Mouse (Mus musculus) urinary bladder, postnatal 25 days (tissue): ENCODE measurements around the gene E2f6.

Experiments used
- DNase-seq: peaks from one replicate; pipeline ENCODE4 v3.0.0; 2022; ENCODE audit warnings: low spot score

The E2f6 gene

DNA sequence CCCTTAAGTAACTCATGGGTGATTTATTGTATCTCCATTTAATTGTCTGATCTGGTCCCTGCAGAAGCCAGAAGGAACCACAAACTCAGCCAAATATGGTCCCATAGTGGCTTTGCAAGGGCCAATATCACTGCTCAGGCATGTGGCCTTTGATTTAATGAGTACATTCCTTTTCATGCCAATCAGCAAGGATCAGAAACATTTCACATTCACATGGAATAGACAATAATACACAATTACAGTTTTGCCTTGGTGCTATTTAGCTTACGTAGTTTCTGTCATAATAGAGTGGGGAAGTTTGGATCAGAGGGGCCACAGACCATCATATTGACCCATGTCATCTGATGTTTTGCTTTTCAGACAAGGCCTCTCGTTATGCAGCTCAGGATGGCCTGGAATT is 37.7 kb downstream of the E2f6 start:
- no peak for DNase-seq

DNA sequence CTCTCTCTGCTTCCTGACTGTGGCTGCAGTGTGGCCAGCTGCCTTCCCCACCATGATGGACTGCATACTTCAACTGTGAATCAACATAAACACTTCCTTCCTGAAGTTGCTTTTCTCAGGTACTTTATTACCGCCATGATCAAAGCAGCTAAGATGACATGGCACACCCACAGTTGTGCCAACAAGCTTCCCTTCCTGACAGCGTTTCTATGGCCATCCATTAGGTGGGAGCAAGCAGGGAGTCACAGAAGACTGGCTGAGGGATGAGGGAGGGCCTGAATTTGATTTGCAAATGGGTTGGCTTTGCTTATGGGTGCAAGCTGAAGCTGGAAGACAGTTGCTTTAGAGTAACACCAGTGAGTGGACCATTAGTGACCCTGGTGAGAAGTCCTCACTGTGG is 39.1 kb downstream of the E2f6 start:
- DNase-seq, result no peak

DNA sequence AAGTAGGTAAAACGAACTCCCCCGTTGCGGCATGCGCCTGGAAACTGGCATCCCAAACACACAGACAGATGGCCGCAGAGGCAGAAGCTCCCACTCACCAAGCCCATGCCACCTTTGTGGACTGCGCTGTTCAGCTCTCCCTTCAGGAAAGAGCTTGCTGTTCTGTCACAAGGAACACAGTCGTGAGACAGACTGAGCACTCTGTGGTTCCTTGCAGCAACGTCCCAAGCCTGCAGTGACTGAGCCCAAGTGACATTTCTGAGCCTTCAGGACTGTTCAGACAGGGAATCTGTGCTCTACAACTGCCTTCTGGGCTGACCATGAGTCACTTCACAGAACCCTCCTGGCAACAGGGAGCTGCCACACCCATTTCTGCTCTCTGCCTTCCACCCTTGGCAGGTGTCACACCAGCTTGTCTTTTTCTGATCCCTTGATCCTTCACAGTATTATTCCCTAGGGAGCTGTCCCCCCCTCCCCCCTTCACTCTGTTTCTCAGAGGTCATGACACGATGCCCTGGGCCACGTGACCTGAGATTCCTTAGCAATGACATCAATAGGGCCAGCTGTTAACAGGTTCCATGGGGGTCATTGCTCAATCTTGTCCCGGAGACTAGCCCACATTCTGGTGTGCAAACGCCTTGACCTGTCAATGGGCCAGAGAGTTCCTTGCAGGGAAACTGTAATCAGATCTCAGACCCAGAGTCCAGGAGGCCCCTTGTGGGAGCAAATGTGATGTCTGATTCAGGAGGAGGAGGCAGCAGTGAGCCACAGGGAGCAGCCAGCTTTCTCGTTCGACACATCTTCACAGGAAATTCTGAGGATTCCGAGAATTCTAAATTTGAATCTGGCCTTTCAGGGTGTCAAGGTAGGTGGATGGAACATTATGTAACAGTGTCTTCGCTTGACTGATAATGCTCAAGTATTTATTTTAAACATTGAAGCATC is 39.9 kb downstream of the E2f6 start:
- peak; percentile 52 for DNase-seq

DNA sequence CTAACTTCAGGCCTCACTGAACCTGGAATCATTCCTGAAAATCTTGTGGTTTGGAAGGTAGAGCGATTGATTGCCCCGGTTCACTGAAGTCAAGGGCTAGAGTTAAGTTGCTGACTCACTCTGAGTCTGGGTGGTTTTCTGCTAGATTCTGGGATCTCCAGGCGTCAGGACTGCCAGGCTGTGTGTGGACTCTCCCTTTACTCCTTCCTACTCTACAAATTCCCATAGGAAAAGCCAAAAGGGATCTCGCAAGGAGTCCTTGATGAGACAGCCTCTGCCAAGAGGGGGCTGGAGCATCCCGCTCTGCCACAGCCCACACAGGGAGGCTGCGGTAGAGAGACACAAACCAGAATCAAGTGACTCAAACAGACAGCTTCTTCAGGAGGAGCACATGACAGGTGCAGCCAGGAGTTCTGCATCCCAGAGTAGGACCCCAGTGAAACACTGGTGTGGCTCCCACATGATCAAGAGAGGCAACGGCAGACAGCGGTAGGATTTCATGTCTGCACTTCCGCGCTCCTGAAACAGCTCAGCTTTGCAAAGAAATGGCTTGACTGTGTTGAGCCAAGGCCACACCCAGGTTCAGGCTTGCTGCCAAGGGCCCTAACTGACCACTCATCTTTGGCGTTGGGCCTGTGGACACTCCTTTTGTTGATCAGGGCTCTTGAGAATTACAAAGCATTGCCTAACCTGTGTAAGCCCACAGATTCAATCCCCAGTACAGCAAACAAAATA is 42.8 kb downstream of the E2f6 start:
- peak; percentile 65 for DNase-seq

DNA sequence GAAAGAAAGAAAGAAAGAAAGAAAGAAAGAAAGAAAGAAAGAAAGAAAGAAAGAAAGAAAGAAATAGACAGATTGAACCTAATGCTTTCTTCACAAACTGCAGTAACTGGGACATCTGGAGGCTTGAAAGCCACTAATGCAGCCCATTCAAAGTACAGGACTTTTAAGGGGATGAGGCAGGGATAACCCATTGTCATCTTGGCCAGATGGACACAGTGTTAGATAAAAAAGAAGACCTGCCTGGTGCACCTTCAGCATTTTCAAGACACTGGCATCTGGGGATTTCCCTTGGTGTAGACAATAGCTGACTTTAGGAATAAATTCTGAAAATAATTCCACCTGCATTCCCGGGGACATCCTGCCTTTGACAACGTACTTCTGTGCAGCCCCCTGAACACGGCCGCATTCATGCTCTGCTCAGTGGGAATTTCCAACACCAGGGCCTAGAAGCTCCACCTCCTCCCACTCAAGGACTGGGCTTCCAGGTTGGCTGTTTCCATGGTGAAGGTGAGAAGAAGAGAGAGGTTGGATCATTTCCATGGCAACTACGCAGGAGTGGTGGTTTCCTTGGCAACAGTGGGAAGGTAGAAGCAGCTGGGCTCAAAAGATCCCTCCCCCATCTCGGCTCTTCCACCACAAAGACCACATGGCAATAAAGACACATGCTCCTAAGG is 45.0 kb downstream of the E2f6 start:
- no peak for DNase-seq

DNA sequence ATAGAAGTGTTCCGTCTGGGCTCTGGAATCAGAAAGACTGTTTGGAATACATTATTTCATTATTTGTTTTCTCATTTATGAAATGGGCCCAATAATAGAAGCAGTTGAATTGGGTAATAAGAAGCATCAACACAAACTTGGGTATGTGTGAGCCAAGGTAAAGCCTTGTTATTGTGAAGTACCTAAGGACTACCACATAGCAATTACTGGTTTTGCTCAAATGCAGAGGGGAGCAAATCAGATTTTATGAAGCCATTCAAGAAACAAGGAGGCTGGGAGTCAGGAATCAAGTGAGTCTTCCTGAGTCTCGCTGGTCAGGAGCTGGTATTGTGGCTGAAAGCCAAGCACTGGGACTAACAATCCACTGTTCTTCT is 45.5 kb downstream of the E2f6 start:
- no peak for DNase-seq

DNA sequence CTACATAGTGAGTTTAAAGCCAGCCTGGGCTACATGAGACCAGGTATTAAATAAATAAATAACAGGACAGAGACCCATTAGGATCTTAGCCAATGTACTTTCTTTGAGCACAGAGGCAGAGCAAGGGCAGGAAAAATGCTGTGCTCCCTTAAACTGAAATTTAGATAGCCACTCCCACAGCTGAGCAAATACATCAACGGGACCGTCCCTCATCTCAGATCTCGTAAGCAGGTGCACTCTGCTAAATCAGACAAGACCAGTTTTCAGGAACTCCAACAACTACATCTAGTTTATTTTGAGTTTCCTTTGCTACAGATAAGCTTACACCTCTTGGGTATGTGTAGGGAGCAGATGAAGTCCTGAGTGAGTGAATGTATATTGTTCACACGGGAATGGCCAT is 47.3 kb downstream of the E2f6 start:
- no peak for DNase-seq

DNA sequence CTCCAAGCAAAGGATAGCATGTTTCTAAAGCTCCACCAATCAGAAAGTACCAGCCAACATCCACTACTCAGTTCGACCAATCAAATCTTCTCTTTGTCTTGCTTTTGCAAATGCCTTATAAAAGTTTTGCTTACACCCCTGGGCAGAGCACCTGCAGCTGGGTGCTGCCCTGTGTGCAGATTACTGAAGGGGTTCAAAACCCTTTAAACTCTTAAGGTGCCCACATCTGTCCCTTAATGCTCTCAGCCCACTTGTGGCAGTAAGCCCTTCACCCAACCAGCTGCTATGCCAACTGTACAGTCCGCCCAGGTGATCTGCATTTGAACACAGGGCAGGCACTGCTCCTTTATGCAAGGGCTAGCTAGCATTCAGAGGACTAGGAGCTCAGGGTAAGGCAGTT is 49.0 kb downstream of the E2f6 start:
- no peak for DNase-seq

DNA sequence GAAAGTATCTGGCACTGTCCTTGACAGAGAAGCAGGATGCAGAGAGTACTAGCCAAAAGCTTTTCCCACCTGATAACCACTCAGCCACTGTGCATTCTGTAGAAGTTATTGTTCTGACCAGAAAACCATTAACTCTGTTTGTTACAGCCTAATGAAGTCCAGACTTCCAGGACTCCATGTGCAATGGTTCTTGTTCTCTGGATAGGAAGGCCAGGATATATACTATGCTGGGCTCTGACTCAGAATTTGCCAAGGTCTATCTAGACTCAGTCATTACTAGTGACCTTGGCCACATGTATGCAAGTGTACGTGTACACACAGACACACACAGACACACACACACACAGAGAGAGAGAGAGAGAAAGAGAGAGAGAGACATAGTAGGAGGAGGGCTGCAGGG is 49.8 kb downstream of the E2f6 start:
- no peak for DNase-seq

DNA sequence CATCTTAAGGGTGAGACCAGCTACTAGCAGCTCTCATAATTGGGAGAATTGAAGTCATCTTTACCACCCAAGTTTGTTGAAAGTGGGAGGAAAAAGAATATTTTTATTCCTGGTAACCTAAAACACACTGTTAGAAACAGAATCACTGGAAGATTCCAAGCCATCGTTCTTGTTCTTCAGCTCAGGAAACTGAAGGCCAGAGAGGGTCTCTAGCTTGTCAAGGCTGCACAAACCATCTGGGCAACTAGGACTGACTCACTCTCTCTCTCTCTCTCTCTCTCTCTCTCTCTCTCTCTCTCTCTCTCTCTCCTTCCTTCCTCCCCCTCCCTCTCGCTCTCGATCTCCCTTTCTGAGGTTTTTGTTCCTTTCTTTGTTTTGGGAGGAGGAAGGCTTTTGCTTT is 50.2 kb downstream of the E2f6 start:
- no peak for DNase-seq

DNA sequence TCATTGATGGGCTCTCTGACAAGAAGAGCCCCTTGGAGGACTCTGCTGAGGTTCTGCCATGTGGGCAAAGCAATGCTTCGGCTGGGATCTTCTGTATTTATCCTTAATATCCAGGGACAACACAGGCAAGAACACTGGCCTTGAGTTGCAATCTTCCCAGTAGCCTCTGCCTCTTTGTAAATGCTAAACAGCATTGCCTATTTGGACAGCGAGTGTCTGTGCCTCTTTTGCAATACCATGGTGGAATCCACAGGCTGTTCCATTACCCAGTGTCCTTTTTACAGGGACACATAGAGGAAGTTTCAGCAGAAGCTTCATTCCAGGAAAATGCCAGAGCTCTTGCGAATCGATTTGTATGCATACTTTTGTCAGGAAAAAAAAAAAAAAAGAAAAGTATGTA is 53.7 kb downstream of the E2f6 start:
- DNase-seq, result no peak

DNA sequence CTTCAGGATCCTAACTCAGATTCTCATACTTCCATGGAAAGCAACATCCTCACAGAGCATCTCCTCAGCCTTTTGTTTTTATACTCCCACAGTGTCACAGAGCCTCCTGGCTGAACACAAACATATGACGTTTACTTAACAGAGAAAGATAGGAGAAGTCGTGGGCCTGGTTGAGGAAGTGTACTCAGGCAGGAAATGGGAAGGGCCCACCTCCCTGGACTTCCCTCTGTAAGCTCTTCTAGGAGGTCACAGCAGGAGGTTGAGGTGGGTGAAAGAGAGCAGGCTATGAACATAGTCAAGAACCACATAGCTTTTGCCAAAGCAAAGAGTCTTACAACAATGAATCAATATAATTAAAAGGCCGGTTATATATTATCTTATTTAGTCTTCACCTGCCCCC is 55.1 kb downstream of the E2f6 start:
- DNase-seq, result no peak

DNA sequence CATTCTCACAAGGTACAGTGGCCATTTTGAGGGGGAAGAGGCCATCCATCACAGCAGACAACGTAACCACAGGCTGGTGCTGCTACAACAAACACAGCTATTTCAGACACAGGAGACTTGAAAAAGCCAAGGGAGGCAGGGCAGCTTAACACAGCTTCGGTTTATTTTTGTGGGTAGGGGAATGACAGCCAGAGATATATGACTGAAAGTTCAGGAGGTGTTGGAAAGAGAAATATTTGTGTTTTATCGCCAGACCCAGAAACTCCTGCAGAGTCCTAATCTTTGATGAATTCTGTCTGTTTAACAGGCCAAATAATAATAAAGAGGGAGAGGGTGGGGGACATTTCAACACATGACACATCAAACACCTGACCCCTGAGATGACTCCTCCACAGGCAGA is 55.7 kb downstream of the E2f6 start:
- DNase-seq, result no peak

DNA sequence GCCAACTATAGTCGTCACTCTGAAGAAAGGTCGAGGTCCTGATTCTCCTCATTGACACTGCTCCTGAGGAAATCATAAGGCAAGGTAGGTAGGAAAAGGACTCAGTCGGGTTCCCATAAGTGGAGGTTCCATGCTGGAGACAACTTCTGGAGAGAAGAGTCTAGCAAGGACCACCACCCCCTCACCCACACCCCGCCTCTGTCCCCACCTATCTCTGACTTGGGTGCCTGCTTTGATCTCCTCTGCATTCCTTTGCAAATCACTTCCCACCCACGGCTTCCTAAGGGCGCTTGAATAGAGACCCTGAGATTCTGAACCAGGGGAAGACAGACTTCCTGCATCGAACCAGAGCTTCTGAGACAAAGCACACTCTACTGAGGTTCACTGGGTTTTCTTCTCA is 56.5 kb downstream of the E2f6 start:
- no peak for DNase-seq

DNA sequence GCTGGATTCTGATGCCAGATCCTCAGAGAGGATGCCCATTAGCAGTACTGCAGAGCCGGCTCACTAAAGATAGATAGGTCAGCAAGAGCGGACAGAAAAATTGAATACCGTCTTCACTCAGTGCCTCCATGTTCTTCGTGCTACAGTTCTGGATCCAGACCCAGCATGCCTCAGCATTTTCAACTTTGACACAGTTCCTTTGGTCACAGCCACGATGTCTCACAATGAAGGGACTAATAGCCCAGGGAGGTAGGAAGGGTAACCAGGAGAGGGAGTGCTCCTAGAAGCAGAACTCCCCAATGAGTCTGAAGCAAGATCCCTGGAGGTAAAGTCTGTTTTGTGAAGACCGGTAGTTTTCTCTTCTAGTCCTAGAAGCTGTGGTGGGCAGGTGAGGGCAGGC is 57.9 kb downstream of the E2f6 start:
- DNase-seq, result no peak

DNA sequence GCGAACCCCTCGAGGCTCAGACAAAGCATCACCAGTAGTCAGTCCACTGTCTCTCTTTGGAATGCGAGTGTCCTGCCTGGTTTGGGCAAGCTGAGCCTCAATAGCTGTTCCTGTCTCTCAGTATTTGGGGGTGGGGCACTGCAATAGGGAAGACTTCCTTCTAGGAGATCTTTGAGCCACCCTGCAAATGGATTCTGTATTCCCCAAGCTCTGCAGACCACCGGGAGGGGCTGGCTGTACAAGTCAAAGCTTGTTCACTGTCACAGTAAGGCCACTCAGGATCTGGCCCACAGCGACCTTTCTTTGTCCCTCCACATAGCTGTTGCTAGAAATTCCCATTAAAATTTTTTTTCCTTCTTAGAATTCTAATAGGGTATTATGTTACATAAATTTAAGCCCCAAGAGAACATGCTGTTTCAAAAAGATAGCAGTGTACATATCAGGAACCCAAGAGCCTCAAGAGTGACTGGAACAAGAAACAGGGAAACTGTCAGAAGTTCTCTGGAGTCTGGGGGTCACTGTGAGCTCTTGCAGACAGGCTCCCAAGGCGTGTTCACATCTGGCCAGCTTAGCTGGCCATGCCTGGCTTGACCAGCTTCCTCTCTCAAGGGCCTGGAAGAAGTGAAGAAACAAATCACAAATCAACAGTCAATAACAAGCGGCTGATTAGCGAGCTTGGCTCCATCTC is 58.5 kb downstream of the E2f6 start:
- DNase-seq, result no peak

DNA sequence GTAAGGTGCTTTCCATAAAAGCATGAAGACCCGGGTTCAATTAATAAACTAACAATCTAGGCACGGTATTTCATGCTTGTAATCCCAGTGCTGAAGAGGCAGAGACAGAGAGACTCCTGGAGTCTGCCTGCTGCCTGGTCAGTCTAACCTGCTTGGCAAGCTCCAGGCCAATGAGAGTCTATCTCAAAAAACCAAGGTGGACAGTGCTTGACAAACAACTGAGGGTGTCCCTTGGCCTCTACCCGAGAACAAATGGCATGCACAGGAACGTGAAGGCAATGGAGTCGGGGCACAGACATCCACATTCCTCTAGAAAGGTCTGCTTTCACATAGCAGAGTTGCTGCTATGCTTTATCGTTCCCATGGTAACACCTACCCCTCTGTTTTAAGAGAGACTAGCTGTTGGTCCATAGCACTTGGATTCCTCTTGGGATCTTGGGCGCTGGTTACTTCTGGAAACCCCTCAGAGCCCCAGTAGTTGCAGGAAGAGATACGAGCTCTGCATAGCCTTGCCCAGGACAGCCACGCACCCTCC is 59.2 kb downstream of the E2f6 start:
- no peak for DNase-seq

DNA sequence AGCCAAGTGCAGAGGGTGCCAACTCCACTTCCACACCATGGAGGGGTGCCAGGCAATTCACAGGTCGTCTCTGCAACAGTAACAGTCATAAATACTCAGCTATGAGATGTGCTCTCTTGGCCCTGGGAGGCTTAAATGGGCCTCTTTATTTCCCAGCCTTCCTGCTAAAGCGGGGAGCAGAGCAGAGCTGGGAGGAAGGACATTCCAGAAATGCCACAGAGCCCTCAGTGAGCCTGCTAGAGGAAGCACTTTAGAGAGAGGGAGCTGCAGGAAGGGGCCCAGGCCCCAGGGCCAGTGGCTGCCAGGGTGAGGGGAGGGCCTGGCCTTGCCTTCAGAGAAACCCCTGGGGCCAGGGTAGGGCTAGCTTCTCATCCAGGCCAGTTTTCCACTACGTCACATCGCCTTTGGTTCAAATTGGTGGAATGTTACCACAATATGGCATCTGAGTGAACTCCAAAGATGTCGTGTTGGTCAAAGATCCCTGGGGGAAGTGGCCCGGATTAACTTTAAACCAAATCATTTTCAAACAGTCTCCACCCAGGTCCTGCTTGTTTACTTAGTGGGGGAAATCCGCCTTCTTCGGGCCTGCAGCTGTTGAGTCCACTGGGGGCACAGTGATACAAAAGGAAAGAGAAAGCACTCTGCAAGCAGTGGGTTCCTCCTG is 59.8 kb downstream of the E2f6 start:
- peak; percentile 19 for DNase-seq

DNA sequence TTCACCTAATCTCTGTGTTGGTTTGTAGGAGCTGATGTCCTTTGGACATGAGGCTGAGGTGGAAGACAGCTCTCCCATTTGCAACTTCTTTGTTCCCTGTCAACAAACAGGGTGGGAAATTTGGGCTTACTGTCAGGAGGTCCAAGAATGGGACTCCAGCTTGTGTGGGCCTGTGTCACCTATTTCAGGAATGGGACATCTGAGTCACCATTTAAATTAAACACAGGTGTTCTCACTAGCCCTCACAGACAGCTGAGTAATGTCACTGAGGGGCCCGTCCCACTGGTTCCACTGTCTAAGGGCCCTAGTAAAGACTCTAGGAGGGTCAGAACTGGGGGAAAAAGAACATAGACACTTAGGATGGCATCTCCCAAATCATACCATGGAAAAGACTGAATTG is 61.2 kb downstream of the E2f6 start:
- DNase-seq, result no peak

DNA sequence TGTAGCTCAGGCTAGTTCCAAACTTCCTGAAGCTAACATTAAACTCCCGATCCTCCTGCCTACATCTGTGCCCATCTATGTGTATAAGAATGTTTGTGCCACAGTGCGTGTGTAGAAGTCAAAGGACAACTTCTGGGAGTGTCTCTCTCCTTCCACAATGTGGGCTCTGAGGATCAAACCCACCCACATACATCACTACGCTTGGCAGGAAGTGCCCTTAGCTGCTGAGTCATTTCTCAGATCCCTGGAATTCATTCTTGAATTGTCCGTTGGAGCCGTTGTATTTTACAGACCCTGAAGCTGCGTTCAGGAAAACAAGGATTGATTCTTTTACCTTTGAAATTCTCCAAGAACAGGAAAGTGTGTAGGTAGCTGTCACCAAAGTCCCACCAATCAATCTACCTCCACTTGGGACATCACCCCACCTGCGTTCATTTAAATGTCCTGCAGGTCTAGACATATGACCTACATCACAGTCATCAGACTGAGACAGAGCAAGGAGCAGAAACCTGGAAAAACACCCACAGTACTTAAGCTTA is 62.2 kb downstream of the E2f6 start:
- no peak for DNase-seq

DNA sequence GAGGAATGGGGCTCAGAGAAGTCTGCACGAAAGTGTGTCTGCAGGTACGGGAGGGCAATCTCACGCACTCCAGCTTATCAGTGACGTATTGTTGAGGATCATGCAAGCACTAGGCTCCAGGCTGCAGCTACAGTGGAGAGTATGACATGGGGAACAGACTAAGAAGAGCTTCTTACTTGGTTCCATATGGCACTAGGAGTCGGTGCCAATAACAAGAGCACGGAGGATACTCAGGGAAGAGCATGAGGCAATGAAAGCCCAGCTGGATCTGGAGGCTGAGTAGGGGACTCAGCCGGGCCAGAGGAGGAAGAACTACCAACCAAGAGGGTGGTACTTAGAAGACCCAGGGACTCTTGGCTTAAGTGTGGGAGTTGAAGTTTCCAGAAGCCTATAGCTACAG is 62.8 kb downstream of the E2f6 start:
- no peak for DNase-seq
